Mouse (Mus musculus) myocyte (in vitro differentiated cells): Measurements from ENCODE around the gene B130006D01Rik. TPM values are rescaled to one million over a fixed set of nuclear protein-coding genes. Genes with fewer than 3 reads are reported as not detected.

Experiments used
- H3K27me3 ChIP-seq: one replicate; pipeline ENCODE4 v1.6.1; 2011; ENCODE audit not compliant: control insufficient read depth, insufficient read depth, insufficient read length
- H3K36me3 ChIP-seq: one replicate; pipeline ENCODE4 v1.6.1; 2011; ENCODE audit not compliant: control insufficient read depth, insufficient read depth
- H3K4me2 ChIP-seq: one replicate; pipeline ENCODE4 v1.6.1; 2011; ENCODE audit warnings: low read depth, control low read depth
- H3K4me3 ChIP-seq: one replicate; pipeline ENCODE4 v1.5.1; 2011; ENCODE audit warnings: mild to moderate bottlenecking, control low read depth, moderate library complexity
- H3K79me2 ChIP-seq: one replicate; pipeline ENCODE4 v1.6.1; 2011; ENCODE audit not compliant: control insufficient read depth, insufficient read depth
- H3ac ChIP-seq: one replicate; pipeline ENCODE4 v1.6.1; 2011; ENCODE audit not compliant: control insufficient read depth, insufficient read length
- CEBPB ChIP-seq: IDR thresholded peaks from 2 replicates; pipeline ENCODE4 v1.6.1; 2011; ENCODE audit warnings: mild to moderate bottlenecking, moderate library complexity; ENCODE audit not compliant: poor library complexity, insufficient read depth, severe bottlenecking
- E2F4 ChIP-seq: IDR thresholded peaks from one replicate; pipeline ENCODE4 v1.6.1; 2011; ENCODE audit warnings: mild to moderate bottlenecking, control low read depth, moderate library complexity; ENCODE audit not compliant: insufficient read depth
- MAX ChIP-seq: IDR thresholded peaks from one replicate; pipeline ENCODE4 v1.6.1; 2011; ENCODE audit warnings: low read depth, mild to moderate bottlenecking, control low read depth
- MYOD1 ChIP-seq, 3 experiments: IDR thresholded peaks; one replicate each; pipeline ENCODE4 v1.6.1; 2011; ENCODE audit warnings: control low read depth in 2 of 3, low read depth in 2 of 3, mild to moderate bottlenecking in 2 of 3, moderate library complexity in 1 of 3; ENCODE audit not compliant: insufficient read length in 2 of 3, control insufficient read depth in 1 of 3
- MYOG ChIP-seq, 3 experiments: IDR thresholded peaks; one replicate each; pipeline ENCODE4 v1.6.1; 2011; ENCODE audit warnings: control low read depth in 2 of 3, low read depth in 2 of 3, mild to moderate bottlenecking in 2 of 3; ENCODE audit not compliant: insufficient read length in 2 of 3, control insufficient read depth in 1 of 3, insufficient read depth in 1 of 3
- POLR2A ChIP-seq: IDR thresholded peaks from one replicate; pipeline ENCODE4 v1.6.1; 2011; ENCODE audit warnings: low read depth, mild to moderate bottlenecking, control low read depth, moderate library complexity; ENCODE audit not compliant: insufficient read length
- POLR2AphosphoS2 ChIP-seq: IDR thresholded peaks from one replicate; pipeline ENCODE4 v1.6.1; 2011; ENCODE audit warnings: low read depth, control low read depth; ENCODE audit not compliant: insufficient read length
- REST ChIP-seq: IDR thresholded peaks from one replicate; pipeline ENCODE4 v1.6.1; 2011; ENCODE audit warnings: mild to moderate bottlenecking, control low read depth, moderate library complexity; ENCODE audit not compliant: insufficient read depth, insufficient read length
- SRF ChIP-seq: IDR thresholded peaks from one replicate; pipeline ENCODE4 v1.6.1; 2011; ENCODE audit warnings: low read depth; ENCODE audit not compliant: control insufficient read depth, insufficient read length
- TCF12 ChIP-seq: IDR thresholded peaks from one replicate; pipeline ENCODE4 v1.6.1; 2011; ENCODE audit warnings: mild to moderate bottlenecking, control low read depth; ENCODE audit not compliant: poor library complexity, insufficient read depth, severe bottlenecking
- TCF3 ChIP-seq: IDR thresholded peaks from one replicate; pipeline ENCODE4 v1.6.1; 2011; ENCODE audit warnings: low read depth, control low read depth; ENCODE audit not compliant: insufficient read length
- USF1 ChIP-seq: IDR thresholded peaks from one replicate; pipeline ENCODE4 v1.6.1; 2011; ENCODE audit warnings: low read depth, mild to moderate bottlenecking, control low read depth, moderate library complexity
- polyA plus RNA-seq: library from polyadenylated mRNA; unstranded; fragments of >200 nt; fragmentation: generic; extraction: Trizol; gene quantifications from one replicate; pipeline ENCODE4 v1.2.1, GENCODE M21; 2012; ENCODE audit warnings: missing spikeins

The B130006D01Rik gene
- polyA plus RNA-seq, 1 experiment = 0.02 TPM

- no peaks in the 10 kb centered on the region for H3K36me3 ChIP-seq
These were observed 4.0 kb upstream of the B130006D01Rik start for GRCm38 (mm10) chr11:95719356-95719755.

GRCm38 (mm10) chr11:95724466-95724865, 1.1 kb downstream of the B130006D01Rik start:
- peaks cover 7% of the 10 kb centered on the region for H3K79me2 ChIP-seq
- TF ChIP-seq MYOG (IDR thresholded peaks at IDR 0.05; ENCODE audit: control insufficient read depth in 1 of 3, insufficient read depth in 1 of 3, insufficient read length in 2 of 3, low read depth in 2 of 3) (no peak), POLR2A (no peak), CEBPB (no peak), E2F4 (no peak), MAX (no peak), POLR2AphosphoS2 (no peak), TCF3 (no peak), SRF (no peak), REST (no peak), TCF12 (no peak), USF1 (no peak), MYOD1 (IDR thresholded peaks at IDR 0.05; ENCODE audit: control insufficient read depth in 1 of 3, insufficient read length in 2 of 3, low read depth in 2 of 3) (no peak)
- H3K4me2 ChIP-seq = no peak overlapping the region
- no peaks in the 10 kb centered on the region for H3K36me3 ChIP-seq
- no peak overlapping the region for H3K4me3 ChIP-seq
- no peaks in the 10 kb centered on the region for H3K27me3 ChIP-seq
- no peak overlapping the region for H3ac ChIP-seq

More at GRCm38 (mm10) chr11:95719356-95719755, 4.0 kb upstream of the B130006D01Rik start:
- H3K4me2 ChIP-seq = no peak overlapping the region
- no peak overlapping the region for H3K4me3 ChIP-seq
- no peaks in the 10 kb centered on the region for H3K27me3 ChIP-seq
- H3ac ChIP-seq = no peak overlapping the region
- peaks cover 21% of the 10 kb centered on the region for H3K79me2 ChIP-seq
- TF ChIP-seq MAX (no peak), POLR2AphosphoS2 (no peak), MYOD1 (IDR thresholded peaks at IDR 0.05; ENCODE audit: control insufficient read depth in 1 of 3, insufficient read length in 2 of 3, low read depth in 2 of 3) (no peak), USF1 (no peak), POLR2A (no peak), TCF3 (no peak), MYOG (IDR thresholded peaks at IDR 0.05; ENCODE audit: control insufficient read depth in 1 of 3, insufficient read depth in 1 of 3, insufficient read length in 2 of 3, low read depth in 2 of 3) (no peak), CEBPB (no peak), REST (no peak), E2F4 (no peak)

GRCm38 (mm10) chr11:95726156-95726555, 2.8 kb downstream of the B130006D01Rik start:
- Histone ChIP-seq H3K27me3 (no peaks in the 10 kb centered on the region), H3K36me3 (no peaks in the 10 kb centered on the region), H3K79me2 (peaks cover under 1% of the 10 kb centered on the region), H3K4me3 (no peak overlapping the region), H3ac (no peak overlapping the region), H3K4me2 (no peak overlapping the region)
- no peak for TF ChIP-seq E2F4
- TF ChIP-seq TCF12 = no peak
- no peak for TF ChIP-seq MYOG (IDR thresholded peaks at IDR 0.05; ENCODE audit: control insufficient read depth in 1 of 3, insufficient read depth in 1 of 3, insufficient read length in 2 of 3, low read depth in 2 of 3)

GRCm38 (mm10) chr11:95727947-95728346, 4.6 kb downstream of the B130006D01Rik start:
- TF ChIP-seq TCF12 (no peak), MAX (no peak), CEBPB (no peak), SRF (no peak), E2F4 (no peak), POLR2A (no peak), REST (no peak), TCF3 (no peak), MYOG (IDR thresholded peaks at IDR 0.05; ENCODE audit: control insufficient read depth in 1 of 3, insufficient read depth in 1 of 3, insufficient read length in 2 of 3, low read depth in 2 of 3) (no peak), MYOD1 (IDR thresholded peaks at IDR 0.05; ENCODE audit: control insufficient read depth in 1 of 3, insufficient read length in 2 of 3, low read depth in 2 of 3) (no peak), POLR2AphosphoS2 (no peak), USF1 (no peak)
- H3K27me3 ChIP-seq = no peaks in the 10 kb centered on the region
- H3K4me2 ChIP-seq = no peak overlapping the region
- H3K36me3 ChIP-seq = no peaks in the 10 kb centered on the region
- no peak overlapping the region for H3ac ChIP-seq
- no peak overlapping the region for H3K4me3 ChIP-seq
- H3K79me2 ChIP-seq = no peaks in the 10 kb centered on the region

- no peaks in the 10 kb centered on the region for H3K79me2 ChIP-seq
- TF ChIP-seq POLR2AphosphoS2 (no peak), MAX (no peak), MYOD1 (IDR thresholded peaks at IDR 0.05; ENCODE audit: control insufficient read depth in 1 of 3, insufficient read length in 2 of 3, low read depth in 2 of 3) (no peak), POLR2A (no peak), USF1 (no peak), TCF12 (no peak), MYOG (IDR thresholded peaks at IDR 0.05; ENCODE audit: control insufficient read depth in 1 of 3, insufficient read depth in 1 of 3, insufficient read length in 2 of 3, low read depth in 2 of 3) (no peak), SRF (no peak), E2F4 (no peak), CEBPB (no peak)
- H3K4me3 ChIP-seq = no peak overlapping the region
- H3K27me3 ChIP-seq = no peaks in the 10 kb centered on the region
- H3K4me2 ChIP-seq = peak overlapping the region; percentile 24
- H3ac ChIP-seq = no peak overlapping the region
- H3K36me3 ChIP-seq = no peaks in the 10 kb centered on the region
These were observed 5.8 kb downstream of the B130006D01Rik start for GRCm38 (mm10) chr11:95728916-95729907.
